Mouse (Mus musculus) ES-Bruce4 (cell line): Measurements from ENCODE around the gene Gm49486. TPM values are rescaled to one million over a fixed set of nuclear protein-coding genes. Genes with fewer than 3 reads are reported as not detected.

Experiments
- H3K27ac ChIP-seq: 2 replicates; pipeline ENCODE4 v1.5.1; 2012; ENCODE audit warnings: low read length, inconsistent platforms; ENCODE audit not compliant: insufficient read depth
- H3K27me3 ChIP-seq: 2 replicates; pipeline ENCODE4 v1.6.1; 2012; ENCODE audit warnings: mild to moderate bottlenecking, low read length, inconsistent platforms; ENCODE audit not compliant: control insufficient read depth, poor library complexity, insufficient read depth, severe bottlenecking
- H3K36me3 ChIP-seq: 2 replicates; pipeline ENCODE4 v1.6.1; 2012; ENCODE audit warnings: inconsistent platforms, mild to moderate bottlenecking, low read length, moderate library complexity; ENCODE audit not compliant: control insufficient read depth, poor library complexity, insufficient read depth, severe bottlenecking
- H3K4me1 ChIP-seq: one replicate; pipeline ENCODE4 v1.8.1; 2011; ENCODE audit warnings: low read length; ENCODE audit not compliant: control insufficient read depth, insufficient read depth
- H3K4me3 ChIP-seq: 2 replicates; pipeline ENCODE4 v1.5.1; 2011; ENCODE audit warnings: low read depth, mild to moderate bottlenecking, low read length
- H3K9ac ChIP-seq: 2 replicates; pipeline ENCODE4 v1.6.1; 2012; ENCODE audit warnings: low read depth, mild to moderate bottlenecking, inconsistent platforms; ENCODE audit not compliant: poor library complexity, severe bottlenecking
- H3K9me3 ChIP-seq: replicated peaks from 2 replicates; pipeline ENCODE4 v1.6.1; 2012; ENCODE audit warnings: mild to moderate bottlenecking, low read length, inconsistent platforms; ENCODE audit not compliant: control insufficient read depth, poor library complexity, insufficient read depth, severe bottlenecking
- CTCF ChIP-seq: IDR thresholded peaks from one replicate; pipeline ENCODE4 v1.8.1; 2011; ENCODE audit warnings: low read depth, low read length
- EP300 ChIP-seq: IDR thresholded peaks from 2 replicates; pipeline ENCODE4 v1.6.1; 2011; ENCODE audit warnings: low read depth, low read length; ENCODE audit not compliant: insufficient read depth
- POLR2A ChIP-seq: IDR thresholded peaks from one replicate; pipeline ENCODE4 v1.8.1; 2011; ENCODE audit warnings: low read length; ENCODE audit not compliant: insufficient read depth
- polyA plus RNA-seq: library from polyadenylated mRNA; stranded (reverse); fragments of >200 nt; gene quantifications from 2 replicates; pipeline ENCODE4 v1.2.4, GENCODE M21; 2011; ENCODE audit warnings: low read depth; ENCODE audit not compliant: missing spikeins, insufficient read depth, insufficient read length

The Gm49486 gene
- polyA plus RNA-seq, 1 experiment = 1.0 TPM

- TF ChIP-seq CTCF (no peak), EP300 (no peak), POLR2A (peak; percentile 67)
- Histone ChIP-seq H3K4me1 (no peaks in the 10 kb centered on the region), H3K9ac (peak overlapping the region; percentile 12; the same call in 1 of the 2 replicates), H3K9me3 (no peaks in the 10 kb centered on the region), H3K27ac (no peak overlapping the region), H3K4me3 (peak overlapping the region; percentile 75), H3K27me3 (no peaks in the 10 kb centered on the region), H3K36me3 (no peaks in the 10 kb centered on the region)
Measured at GRCm38 (mm10) chr15:79270317-79271123, 41.3 kb downstream of the Gm49486 start.

DNA sequence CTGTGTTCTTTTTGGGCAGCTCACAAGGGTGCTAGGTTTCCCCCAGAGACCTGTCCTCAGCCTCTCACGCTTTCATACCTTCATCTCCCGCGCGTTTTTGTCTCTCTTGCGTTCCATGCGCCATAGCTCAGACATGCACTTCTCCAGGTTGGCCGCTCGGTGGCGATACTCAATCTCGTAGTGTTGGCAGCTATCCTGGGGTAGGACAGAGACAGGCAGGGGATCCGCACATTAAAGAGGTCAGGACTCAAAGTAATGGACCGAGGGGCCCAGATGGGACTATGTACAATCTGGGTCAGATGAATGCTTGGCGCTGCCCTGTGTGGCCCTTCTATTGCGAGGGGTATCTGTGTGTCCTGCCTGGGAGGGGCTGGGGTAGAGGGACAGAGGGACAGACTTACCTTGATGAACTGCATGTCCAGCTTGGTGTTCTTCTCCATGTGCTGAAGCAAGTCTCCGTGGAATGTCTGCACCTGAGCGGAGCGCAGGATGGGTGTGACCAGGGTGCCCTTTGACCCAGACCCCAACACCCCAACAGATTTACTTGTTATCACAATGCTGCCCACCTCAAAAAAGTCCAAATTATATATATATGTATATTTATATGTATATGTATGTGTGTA is 42.0 kb downstream of the Gm49486 start:
- Histone ChIP-seq H3K27ac (no peak overlapping the region), H3K36me3 (no peaks in the 10 kb centered on the region), H3K4me3 (peak overlapping the region; percentile 75), H3K4me1 (no peaks in the 10 kb centered on the region), H3K27me3 (no peaks in the 10 kb centered on the region), H3K9ac (peak overlapping the region; percentile 12; the same call in 1 of the 2 replicates), H3K9me3 (no peaks in the 10 kb centered on the region)
- no peak for TF ChIP-seq EP300
- peak; percentile 88 for TF ChIP-seq CTCF

DNA sequence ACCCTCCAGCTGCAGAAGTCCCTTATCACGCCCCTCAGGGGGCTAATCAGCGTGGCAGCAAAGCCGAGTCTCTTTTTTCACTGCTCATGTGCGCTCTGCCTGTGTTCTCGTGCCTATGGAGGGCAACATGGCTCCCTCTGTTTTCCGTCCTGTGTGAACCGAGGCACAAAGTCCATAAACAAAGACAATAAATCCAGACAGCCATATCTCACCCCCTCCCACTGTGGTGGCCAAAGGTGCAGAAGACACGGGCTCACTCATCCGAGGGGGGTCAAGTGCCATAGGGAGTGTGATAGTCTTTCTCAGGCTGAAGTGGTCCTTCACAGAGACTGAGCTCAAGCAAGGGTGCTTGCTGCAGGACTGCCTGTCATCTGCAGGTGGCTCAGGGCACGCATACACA is 43.8 kb downstream of the Gm49486 start:
- no peak for TF ChIP-seq CTCF
- no peak for TF ChIP-seq POLR2A
- no peak for TF ChIP-seq EP300
- Histone ChIP-seq H3K4me3 (no peak overlapping the region), H3K9ac (no peak overlapping the region), H3K9me3 (no peaks in the 10 kb centered on the region), H3K27me3 (no peaks in the 10 kb centered on the region), H3K27ac (no peak overlapping the region), H3K36me3 (no peaks in the 10 kb centered on the region), H3K4me1 (no peaks in the 10 kb centered on the region)

DNA sequence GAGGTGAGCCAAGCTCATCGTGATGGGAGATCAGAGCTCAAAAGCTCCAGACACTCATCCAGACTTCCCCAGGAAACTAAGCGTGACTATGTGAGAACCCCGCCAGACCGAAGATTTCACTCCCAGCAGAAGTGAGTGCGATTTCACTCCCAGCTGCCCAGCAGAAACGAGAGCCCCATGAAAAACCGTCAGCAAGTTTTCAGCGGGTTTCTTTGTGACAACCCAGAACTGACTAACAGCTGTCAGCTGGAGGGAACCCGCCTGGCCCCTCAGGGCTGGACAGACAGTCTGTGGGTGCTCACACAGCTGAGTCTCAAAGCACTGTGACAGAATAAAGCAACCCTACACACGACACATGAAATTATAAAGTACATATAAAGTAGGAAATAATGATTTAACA is 48.5 kb downstream of the Gm49486 start:
- no peak overlapping the region for H3K9ac ChIP-seq

GRCm38 (mm10) chr15:79280209-79280608 is 51.0 kb downstream of the Gm49486 start:
- H3K27ac ChIP-seq = no peak overlapping the region

More for the DNA sequence above, 48.5 kb downstream of the Gm49486 start:
- Histone ChIP-seq H3K27me3 (no peaks in the 10 kb centered on the region), H3K36me3 (no peaks in the 10 kb centered on the region), H3K4me3 (no peak overlapping the region), H3K9me3 (no peaks in the 10 kb centered on the region), H3K4me1 (peaks cover 2% of the 10 kb centered on the region), H3K27ac (no peak overlapping the region)
- TF ChIP-seq CTCF = no peak
- no peak for TF ChIP-seq EP300
- no peak for TF ChIP-seq POLR2A

DNA sequence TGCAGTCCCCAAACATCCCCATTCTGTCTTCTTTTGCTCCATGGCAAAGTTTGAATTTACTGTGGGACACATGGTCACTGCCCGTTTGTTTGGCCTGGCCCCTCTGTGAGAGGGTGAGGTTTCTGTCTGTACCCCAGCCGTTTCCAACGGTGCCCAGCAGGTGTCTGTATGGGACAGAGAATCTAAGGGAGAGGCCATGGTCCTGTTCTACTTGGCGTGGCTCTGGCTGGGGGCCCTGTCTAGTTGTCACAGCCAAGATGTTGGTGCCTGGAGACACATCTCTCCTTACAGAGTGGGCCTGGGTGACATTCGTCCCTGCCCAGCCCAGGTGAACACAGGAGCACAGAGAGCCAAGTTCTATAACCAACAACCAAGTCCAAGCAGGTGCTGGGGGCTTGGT is 51.7 kb downstream of the Gm49486 start:
- Histone ChIP-seq H3K9me3 (no peaks in the 10 kb centered on the region), H3K4me1 (peaks cover 2% of the 10 kb centered on the region), H3K27ac (no peak overlapping the region), H3K9ac (no peak overlapping the region), H3K4me3 (no peak overlapping the region), H3K36me3 (no peaks in the 10 kb centered on the region), H3K27me3 (no peaks in the 10 kb centered on the region)
- no peak for TF ChIP-seq POLR2A
- peak; percentile 47 for TF ChIP-seq CTCF

More at GRCm38 (mm10) chr15:79280209-79280608, 51.0 kb downstream of the Gm49486 start:
- Histone ChIP-seq H3K36me3 (no peaks in the 10 kb centered on the region), H3K9ac (no peak overlapping the region), H3K4me3 (no peak overlapping the region), H3K9me3 (no peaks in the 10 kb centered on the region), H3K4me1 (peaks cover 2% of the 10 kb centered on the region), H3K27me3 (no peaks in the 10 kb centered on the region)
- peak; percentile 98 for TF ChIP-seq CTCF
- TF ChIP-seq EP300 = 0 out of 2 replicates have a peak, but pooled peaks have one; percentile 40
- no peak for TF ChIP-seq POLR2A
